Mouse (Mus musculus) cerebellum, adult 11 months (tissue): ENCODE results near the gene Sos1.

Experiments used
- DNase-seq: peaks from one replicate; pipeline ENCODE4 v3.0.0; 2022

Sos1 gene

DNA sequence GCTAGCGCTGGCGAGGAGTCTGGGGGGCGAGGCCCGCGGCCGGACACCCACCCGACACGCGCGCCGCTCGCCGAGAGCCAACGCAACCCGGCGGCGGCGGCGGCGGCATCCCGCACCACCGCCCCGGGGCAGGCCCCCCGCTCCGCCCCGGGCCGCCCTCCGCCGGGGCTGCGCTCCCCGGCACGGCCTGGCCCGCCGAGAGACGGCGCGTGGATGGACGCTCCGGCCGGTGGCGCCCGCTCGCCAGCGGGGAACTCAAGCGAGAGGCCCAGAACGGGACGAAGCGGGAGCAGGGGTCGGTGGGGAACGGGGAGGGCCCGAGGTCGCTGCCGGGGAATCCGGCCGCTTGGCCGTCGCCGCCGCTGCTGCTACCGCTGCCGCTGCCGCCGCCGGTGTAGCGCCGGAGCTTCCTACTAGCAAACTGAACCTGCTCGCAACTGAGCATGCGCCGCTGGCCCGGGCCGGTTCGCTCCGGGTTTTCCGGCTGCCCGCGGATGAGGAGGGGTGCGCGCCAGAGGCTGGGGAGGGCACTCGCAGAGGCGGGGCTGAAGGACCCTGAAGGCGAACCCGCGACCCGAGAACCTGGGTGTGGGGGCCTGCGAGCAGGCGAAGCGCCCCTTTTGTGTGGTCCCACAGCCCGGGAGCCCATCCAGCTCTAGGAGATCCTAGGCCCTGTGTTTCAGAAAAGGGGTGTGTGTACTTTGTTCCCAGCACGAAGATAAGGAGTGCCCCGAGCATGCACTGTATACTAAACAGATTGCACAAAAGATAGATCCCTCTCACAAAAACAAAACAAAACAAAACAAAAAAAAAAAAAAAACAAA lies at the start of gene Sos1:
Gene Sos1, minus strand, starts transcription at position 423 of the 824 bp plus-strand sequence.
- DNase-seq: peak; percentile 97

DNA sequence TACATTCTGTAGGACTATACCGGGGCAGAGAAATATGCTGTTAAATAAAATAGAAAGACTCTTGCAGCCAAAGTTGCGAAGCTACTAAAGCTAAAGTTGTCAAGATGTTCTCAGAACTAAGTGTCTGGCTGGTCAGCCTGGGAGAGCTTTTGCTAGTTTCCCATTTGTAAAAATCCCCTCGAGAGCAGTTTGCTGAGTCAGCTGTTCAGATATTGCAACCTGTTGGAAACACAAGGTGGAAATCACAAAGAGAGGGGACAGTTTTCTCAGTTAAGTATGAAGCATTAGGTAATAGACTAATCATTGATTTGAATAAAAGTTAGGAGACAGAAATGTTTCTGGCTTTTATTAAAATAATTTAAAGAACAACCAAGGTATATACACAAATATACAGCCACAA lies 43.0 kb upstream of the Sos1 start:
- DNase-seq: no peak

DNA sequence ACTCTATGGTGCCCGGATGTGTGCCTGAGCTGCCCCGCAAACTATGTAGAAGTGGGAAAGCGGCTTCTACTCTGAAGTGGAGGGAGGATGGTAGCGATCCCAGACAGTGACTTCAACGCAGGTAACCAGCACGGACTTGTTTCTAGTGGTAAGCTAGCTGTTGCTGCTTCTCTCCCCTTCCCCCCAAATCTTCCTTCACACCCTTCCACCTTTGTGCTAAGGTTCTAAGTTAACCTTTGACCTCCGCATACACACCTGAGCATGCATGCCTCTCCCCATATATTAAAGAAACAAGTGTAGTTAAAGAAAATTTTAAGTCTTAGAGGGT lies 41.9 kb upstream of the Sos1 start:
- DNase-seq: no peak

DNA sequence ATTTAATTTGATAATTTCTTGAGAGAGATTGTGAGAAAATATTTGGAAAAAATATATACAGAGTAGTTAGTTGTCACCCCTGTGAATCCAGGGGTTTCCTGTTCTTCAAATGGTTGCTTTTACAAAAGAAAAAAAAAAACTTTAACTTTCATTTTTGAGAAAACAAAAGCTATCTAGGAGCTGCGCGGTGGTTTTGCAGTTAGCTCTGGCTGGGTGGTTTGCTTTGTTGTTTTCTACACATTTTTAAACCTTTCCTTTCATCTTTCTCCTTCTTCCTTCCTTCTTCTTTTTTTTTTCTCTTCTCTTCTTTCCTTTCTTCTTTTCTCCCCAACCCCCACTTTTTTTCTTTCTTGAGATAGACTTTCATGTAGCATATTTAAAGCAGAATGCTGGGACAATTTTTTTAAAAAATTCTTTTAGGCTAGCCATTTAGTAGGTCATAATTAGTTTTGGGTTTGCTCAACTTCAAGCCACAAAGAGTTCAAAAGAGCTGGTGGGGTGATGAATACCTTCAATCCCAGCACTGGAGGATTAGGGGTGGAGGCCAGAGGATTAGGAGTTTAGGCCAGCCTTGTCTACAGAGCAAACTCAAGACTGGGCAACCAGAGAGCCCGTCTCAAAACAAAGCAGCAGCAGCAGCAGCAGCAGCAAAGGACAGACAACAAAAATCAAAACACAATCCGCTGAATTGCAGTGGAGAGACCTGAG lies 41.4 kb upstream of the Sos1 start:
- no peak for DNase-seq

DNA sequence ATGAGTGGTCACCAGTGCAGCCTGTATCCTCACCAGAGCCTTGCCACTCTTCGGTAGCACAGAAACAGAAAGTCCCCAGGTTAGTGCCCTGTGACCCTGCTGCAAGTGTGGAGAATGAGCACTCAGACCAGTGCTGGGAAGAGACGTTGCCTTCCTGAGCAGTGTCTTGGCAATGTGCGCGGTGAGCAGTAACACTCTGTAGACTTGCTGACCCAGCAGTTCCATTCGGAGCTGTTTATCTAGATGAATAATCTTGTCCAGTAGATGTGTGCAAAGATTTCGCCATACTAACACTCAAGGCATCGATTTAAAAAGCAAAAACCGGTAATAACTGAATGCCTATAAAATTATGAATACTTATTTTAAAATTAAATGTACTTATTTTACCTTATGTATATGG lies 40.3 kb upstream of the Sos1 start:
- DNase-seq: no peak

DNA sequence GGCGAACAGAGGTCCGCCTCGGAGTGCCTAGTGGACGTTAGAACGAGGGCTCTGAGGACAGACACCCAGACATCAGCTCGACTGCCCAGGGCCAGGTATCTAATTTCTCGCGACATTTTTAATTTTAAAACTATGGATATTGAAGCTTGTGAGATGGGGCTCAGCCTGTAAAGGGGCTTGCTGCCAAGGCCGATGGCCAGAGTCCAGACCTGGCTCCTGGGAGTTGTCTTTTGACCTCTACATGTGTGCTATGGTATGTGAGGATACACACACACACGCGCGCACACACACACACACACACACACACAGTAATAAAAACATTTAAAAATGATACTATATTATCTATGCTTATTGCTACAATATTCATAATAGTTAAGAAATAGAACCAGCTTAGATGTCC lies 38.6 kb upstream of the Sos1 start:
- no peak for DNase-seq

DNA sequence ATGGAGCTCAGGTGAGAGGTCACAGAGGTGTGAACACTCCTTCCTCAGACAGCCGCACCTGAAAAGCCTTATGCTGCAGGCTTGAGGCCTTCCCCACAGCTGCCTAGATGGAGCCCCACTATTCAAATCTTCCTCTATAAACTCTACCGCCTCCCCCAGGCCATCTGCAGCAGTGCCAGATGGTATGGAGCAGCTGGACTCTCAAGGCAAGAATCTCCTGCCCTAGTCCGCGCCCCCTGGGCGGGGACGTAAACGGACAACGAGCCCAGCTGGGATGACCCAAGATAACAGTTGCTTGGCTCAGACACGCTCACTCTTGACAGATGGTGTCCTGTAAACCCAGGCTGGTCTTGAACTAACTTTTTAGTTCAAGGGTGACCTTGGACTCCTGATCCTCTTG lies 37.0 kb upstream of the Sos1 start:
- DNase-seq: no peak

DNA sequence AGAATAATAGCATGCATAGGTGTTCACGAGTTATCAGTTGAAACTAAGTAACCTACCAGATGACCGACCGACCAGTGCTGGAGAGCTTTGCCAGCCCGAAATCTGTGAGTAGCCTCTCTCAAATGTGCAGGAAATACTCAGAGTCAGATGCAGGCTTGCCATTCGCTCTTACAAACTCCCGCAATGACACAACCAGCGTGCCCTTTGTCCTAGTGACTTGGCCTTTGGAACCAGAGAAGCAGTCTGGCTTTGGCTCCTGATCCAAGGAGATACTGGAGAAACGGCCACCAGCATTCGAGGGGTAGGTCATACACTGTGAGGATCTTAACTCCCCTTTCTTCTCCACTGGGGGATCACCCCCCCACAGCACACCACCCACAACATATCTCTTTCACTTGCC lies 35.7 kb upstream of the Sos1 start:
- no peak for DNase-seq

DNA sequence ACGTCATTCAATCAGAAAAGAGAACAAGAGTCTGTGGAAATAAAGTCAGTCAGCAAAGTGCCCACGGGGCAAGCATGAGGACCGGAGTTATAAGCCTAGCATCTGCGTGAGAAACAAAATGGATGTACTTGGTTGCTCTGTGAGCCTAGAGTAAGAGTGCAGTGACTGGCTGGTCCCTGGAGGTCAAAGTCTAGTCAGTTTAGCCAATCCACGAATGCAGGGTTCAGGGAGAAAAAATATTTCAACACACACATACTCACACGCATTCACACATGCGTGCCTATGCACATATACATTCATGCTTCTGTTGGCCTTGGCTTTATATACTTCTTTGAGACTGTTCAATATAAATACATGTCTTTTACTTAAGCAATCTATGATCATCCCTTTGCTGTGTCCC lies 35.3 kb upstream of the Sos1 start:
- no peak for DNase-seq

DNA sequence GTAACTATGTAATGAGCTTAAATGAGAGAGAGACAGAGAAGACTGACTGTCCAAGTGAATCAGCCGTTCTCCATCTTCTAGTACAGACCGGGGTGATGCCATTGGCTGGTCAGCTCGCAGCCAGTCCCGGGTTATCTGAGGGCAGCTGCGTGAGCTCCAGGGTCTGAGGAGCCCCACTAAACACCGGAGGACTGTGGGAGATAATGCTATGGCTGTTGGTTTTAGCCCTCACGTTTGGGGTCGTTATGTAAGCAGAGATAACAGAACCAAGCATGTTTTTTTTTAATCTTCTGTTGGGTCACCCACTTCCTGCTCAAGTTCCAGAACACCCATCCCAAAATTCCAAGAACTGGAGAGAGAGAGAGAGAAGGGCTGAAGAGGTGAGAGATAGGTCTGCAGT lies 33.5 kb upstream of the Sos1 start:
- no peak for DNase-seq

DNA sequence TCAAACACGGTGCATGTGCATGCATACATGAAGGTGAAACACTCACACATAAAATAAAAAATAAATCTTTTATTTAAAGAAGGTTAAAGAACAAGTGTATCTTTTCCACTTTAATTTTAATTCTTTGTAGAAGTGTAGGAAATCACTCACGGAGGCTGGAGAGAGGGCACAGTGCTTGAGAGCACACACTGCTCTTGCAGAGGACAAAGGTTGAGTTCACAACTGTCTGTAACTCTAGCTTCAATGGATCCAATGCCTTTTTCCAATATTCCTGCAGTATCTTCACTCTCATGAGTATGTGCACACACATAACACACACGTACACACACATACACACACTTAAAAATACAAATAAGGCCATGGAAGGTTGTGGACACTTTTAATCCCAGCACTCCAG lies 30.2 kb upstream of the Sos1 start:
- no peak for DNase-seq

DNA sequence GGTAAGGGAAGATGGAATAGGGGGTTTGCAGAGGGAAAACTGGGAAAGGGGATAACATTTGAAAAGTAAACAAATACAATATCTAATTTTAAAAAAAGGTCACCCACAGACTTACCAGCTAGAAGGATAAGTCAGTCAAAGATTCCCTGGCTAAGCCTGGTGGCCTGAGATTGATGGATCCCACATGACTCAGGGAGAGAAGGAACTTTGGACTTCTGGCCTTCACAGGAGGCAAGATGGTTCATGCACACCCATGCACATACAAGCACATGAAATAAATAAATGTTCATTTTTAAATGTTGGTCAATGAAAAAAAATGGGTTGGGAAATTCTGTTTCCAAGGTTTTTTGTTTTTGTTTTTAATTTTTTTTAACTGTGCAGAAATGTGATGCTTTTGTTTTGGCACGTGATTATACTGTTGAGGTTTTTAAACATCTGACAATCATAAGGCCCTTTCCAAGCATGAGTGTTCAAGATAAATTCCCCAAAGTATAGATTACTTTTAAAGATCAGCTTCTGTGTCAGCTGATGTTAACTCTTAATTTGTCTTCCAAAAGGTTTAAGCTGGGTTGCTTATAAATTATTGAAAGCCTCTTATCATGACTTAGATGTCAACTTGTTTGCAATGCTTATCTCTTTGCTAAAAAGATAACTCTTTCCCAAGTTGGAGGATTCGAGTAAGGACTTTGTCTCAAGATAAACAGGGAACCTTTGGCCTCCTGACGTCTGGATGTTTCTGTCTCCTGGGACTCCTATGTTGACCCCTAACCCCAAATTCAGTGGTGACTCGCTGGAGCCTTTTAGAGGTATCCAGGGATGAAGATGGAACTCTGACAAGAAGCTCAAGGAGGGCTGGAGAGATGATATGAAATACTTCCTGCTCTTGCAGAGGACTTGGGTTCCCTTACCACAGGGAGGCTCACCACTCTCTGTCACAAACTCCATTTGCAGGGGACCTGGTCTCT lies 29.5 kb upstream of the Sos1 start:
- DNase-seq: no peak

DNA sequence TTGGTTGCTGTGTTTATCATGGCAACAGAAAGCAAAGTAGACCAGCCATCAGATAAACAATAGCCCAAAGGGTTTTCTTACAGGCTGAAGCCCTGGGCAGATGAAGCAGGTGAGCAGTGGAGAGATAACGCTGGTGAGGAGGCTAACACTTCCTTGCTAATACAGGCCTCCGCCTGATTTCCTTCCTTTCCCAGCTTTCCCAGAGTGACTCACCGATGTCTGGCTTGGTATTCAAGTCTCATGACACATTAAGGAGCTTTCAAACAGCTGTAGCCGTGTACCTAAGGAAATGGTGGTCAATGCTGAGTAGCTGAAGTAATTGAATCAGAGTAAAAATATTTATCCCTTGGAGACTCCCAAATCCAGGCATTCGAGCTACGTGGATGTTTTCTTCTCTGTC lies 25.5 kb upstream of the Sos1 start:
- DNase-seq: no peak

DNA sequence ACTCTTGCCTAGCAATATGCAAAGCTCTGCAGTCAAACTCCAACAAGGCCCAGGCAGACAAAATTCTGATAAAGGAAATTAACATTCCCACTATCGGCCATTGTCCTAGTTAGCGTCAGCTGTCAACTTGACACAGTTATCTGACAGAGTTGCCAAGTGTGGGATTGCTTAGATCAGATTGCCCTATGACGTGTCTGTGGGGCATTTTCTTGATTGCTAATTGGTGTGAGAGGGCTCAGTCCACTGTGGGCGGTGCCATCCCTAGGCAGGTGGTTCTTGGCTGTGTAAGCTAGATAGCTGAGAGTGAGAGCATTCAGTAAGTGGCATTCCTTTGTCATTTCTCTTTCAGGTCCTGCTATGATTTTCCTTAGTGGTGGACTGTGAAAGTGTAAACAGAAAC lies 25.1 kb upstream of the Sos1 start:
- DNase-seq: no peak

DNA sequence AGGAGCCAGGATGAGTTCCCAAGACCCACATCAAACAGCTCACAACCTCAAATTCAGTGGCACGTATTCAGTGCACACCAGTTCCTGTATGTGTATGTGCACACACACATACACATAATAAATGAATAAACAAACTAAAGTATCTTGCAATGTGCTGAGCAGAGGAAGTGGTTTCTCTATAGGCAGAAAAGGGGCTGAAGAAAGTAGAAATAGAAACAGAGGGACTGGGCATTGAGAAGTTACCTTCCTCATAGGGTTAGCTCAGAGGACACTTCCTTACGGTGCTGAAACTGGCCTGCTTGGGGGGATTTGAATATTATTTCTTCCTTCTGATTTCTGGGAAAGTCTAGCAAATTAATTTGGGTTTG lies 21.5 kb upstream of the Sos1 start:
- DNase-seq: no peak

DNA sequence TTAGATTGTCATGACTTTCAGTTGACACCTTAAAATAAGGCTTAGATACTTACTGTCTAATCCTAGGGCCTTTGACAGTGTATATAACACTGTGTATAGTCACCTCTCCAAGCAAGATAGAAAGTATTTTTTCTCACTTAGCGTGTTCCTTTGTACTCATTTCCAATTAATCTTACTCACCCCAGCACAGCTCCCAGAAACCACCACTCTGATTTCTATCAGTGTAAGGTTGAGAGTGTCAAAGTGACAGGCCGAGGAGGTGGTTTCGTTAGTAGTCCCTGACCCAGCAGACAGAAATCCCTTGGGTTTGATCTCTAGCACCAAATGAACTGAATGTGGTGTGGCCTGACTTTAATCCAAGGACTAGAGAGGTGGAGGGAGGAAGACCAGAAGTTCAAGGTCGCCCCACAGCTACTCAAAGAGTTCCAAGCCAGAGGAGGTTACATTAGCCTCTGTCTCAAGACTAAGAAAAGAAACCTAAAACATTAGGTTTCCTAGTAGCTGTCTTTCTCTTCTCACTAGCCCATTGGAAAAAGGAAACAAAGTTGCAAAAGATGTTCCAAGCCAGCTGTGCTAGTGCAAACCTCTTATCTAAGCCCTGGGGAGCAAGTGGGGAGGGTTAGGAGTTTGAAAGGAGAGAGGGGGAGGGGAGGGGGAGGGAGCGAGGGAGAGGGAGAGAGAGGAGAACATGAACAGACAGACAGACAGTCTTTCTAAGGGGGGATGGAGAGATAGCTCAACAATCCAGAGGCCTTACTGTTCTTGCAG lies 21.0 kb upstream of the Sos1 start:
- DNase-seq: no peak

DNA sequence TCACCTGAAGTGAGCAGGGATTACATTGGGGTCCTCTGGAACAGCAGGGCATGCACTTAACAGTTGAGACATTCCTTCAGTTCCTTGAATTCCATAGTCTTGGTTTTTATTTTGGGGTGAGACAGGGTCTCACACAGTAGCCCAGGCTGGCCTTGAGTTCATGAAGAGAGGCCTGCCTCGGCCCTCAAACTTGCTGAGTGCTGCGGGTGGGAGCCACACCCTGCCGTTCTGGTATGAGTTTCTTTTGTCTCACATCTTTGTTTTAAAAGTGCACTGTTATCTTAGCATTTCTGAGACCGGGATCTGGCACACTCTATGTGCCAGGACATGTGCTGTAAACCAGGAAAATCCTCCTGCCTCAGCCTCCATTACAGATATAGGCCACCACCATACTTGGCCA lies 19.8 kb upstream of the Sos1 start:
- no peak for DNase-seq

DNA sequence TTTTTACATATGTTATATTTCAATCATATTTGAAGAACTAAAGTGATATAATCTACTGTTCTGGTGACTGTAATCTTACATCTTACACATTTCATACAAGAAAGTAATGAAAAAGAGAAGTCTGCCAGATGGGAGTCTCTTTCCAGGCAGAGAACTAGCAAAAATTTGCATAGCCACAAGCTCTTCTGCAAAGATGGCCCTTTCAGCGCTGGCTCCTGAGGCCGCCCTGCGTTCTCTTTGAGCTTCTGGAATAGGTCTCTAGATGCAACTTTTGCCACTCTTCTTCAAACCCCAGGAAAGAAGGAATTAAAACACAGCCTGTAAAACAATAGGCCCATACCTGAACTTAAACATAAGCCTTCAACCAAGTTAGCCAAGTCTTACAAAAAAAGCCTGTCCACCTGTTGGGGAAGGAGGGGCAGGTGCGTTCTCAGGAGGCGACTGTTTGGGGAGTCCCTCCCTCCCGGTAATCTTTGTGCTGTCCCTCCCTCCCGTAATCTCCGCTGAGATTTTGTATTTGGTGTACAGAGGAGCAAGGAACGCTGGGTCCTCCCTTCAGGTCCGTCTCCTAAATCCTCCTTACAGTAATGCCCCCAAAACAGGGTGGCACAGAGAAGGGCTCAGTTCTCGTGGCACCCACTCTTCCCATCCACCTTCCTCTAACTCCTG lies 18.5 kb upstream of the Sos1 start:
- DNase-seq: no peak

DNA sequence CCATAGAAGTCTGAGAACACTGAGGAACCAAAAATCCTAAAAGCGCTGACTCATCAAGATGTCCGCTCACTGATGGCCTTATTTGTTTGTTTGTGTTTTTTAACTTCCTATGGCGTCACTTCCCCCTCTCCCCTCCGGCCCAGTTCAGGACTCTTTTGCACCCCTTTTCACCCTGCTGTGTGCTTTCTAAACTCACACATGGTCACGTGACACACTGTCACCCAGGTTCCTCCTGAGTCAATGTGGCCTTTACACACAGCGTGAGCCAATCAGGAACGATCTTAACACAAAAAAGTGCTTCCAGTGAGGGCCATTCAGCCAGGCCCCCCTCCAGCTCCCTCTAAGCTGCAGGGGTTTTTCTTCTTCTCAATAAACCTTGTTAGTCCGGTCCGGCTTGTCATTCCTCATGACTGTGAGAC lies 16.9 kb upstream of the Sos1 start:
- DNase-seq: no peak

DNA sequence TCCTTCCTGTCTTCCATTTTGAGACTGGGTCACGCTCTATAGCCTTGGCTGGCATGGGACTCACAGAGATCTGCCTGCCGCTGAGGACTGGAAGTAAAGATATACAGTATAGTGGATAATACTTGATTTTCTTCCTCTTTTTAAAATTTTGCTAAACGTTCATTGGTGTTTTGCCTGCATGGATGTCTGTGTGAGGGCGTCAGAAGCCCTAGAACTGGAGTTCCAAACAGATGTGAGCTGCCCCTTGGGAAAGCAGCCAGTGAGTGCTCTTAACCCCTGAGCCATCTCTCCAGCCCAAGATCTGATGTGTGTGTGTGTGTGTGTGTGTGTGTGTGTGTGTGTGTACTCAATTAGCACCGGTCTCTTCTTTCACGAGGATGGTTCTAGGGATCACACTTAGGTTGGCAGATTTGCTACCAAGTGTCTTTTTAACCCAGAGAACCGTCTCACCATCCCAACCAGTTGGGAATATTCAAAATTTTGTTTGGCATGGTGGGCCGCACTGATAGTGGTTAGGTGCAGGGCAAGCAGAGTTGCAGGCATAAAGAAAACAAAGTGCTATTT lies 16.4 kb upstream of the Sos1 start:
- no peak for DNase-seq

DNA sequence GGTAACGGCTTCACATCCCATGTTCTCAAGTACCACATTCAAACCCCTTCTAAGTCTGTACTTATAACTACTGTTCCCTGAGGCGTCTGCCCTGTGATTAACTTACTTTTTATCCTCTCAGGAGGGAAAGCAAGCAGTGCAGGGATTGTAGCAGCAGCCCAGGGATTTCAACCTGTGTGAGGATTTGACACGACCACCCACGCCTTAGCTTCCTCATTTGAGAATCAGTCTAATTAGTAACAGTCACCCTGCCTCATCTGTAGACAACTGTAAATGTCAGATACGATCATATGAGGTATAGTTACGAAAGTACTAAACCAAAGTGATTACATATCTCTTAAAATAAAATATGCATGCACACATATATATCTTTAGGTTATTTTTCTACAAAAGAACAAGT lies 15.9 kb upstream of the Sos1 start:
- no peak for DNase-seq

DNA sequence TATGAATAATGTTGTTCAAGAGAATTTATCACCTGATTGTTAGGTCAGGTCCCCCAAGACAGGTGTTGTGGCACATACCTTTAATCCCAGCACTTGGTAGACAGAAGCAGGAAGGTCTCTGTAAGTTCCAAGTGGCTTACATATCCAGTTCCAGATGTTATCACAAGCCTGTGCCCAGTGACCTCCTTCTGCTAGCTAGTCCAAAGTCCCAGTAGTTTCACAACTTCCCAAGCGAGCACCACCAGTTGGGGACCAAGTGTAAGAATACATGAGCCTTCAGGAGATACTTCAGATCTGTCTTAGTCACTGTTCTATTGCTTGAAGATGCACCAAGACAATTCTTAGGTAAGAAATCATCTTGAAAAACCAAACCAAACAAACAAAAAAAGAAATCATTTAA lies 13.6 kb upstream of the Sos1 start:
- no peak for DNase-seq
